Mouse (Mus musculus): ENCODE measurements at regions not wholly inside any gene's neighbourhood (a gene's known extent, or its start where the extent isn't known, plus 50 kb on each side); places are given as distances from the start of the nearest gene placed in this dataset.
A peak's percentile ranks its signal among the peaks of the same experiment; 100 is the strongest.

DNA sequence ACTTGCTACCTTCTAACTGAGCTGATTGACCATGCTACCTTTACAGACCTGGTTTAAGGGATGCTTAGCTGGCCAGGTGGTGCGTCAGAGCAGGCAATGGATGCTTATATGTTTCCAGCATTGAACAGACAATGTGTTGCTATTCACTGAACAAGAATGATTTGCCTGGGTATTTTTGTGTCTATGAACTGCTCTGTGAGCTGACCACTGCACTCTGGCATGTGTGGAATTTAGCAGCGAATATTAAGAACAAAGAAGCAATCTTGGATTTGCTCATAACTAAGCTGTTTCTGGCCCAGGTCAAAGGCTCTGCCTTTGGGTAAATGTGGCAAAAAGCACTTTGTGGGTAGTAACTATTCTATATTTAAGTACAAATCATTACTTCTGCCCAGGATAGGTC, 58.3 kb upstream of the Ccdc39 start:
- no peak for DNase-seq (ENCODE audit: low read depth, low spot score)

DNA sequence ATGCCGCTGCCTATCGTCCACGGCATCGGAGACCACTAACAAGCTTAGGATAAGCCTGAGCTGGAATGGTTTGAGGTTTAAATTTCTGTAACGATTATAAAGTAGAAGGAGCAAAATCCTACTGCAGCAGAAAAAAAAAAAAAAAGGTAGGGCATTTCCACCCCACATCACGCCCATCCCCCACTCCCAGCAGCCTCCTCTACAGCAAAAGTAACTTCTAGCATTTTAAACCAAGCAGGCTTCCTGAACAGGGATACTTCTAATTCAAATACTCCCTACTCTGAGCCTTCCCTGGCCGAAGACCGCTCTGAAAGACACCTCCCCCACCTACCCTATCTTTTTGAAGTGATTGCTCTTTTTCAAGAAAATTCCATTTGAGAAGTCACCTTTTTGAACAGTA, 59.2 kb upstream of the Ccdc39 start:
- DNase-seq (ENCODE audit: low read depth, low spot score): no peak

DNA sequence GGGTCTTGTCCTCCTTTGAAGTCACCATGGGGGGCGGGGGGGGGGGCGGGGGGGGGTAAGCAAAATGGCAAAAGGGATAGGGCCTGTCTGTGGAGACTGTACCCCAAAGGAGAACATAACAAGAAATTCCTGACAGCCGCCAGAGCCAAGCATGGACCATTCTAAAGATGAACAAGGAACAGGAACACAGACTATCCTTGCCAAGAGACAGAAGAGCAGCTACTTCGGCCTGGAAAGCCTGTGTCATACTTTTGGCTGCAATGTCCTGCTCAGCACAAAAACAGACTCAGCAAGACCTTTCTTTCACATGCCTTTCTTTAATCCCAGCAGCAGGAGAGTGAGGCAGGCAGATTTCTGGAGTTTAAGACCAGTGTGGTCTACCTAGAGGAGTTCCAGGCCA, 59.7 kb upstream of the Ccdc39 start:
- no peak for DNase-seq (ENCODE audit: low read depth, low spot score)

DNA sequence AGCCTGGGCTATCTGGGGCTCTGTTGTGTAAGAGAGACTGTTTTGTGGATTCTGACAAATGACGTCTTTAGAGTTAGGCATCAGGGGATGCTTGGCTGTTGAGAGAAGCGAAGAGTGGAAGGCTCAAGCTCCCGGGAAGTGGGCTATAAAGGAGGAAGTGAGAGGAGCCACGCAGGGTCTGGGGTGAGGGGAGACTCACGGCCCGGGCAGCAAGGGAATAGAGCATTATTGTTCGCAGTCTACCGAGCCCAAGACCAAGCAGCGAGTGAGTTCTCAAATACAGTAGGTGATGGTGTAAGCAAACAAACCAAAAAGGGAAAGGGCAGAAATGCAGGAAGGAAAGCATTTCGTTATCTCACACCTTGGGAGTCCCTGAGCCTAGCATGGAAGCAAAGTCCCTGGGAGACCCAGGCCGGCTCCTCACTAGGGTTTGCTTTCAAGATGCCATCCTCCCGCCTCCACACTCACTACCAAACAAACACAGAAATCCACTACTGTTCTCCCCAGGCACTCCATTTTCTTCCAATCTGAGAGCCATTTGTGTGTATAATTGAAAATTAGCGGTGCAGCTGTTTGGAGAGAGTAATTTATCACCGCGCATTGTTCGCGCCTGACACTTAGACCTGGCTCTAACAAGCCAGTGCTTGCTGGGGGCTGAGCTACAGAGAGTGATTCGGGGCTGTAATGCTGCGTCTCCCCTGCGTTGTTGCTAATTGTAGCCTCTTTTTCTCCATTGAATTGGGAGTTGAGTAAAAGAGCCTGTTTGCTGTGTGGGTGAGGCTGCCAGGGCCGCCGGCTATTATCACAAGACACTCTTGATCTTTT, 61.0 kb upstream of the Ccdc39 start:
- peak; percentile 49 for DNase-seq (ENCODE audit: low read depth, low spot score)

DNA sequence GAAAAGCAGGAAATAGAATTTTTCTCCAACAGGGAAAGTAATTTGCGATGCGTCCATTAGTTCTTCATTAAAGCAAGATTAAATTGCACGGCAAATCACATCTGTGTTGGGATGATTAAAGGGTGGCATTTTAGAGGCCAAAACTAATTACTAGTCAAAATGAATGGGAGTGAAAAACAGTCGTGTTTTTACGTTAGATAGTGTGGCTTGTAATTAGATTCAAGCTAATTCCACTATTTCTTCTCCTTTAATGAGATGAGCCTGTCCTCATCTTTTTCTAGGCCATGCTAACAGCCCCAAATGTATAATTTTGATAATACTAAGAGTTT, 61.5 kb upstream of the Ccdc39 start:
- no peak for DNase-seq (ENCODE audit: low read depth, low spot score)

DNA sequence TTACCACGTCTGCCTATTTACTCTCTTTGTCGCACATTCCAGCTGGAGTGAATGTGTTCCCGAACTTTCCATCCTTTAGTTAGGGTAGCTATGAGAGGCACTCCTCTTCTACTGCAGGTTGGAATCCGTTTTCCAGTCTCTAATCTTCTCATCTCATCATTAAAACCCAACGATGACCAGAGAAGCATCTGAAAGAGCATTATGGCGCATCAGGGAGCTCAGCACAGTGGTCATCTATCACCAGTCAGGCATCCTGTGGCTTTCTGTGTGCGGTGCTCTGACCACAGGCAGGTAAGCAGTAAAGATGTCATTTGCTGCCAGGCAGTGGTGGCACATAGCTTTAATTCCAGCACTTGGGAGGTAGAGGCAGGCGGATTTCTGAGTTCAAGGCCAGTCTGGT, 63.0 kb upstream of the Ccdc39 start:
- no peak for DNase-seq (ENCODE audit: low read depth, low spot score)

DNA sequence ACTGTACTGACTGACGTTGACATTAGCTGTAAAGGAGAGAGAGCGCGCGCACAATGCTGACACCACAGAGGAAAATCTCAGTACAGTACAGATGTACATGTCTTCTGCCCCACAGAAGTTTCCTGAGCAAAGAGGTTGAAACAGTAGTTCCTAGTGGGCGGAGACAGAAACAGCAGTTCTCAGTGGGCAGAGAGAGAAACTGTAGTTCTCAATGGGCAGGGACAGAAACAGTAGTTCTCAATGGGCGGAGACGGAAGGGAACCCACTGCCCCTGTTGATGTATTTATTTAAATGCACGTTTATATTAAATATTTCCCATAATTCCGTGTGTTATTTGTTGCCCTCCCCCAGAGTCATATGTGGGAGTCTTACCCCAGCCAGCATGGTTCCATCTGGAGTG, 67.4 kb upstream of the Ccdc39 start:
- no peak for DNase-seq (ENCODE audit: low read depth, low spot score)

DNA sequence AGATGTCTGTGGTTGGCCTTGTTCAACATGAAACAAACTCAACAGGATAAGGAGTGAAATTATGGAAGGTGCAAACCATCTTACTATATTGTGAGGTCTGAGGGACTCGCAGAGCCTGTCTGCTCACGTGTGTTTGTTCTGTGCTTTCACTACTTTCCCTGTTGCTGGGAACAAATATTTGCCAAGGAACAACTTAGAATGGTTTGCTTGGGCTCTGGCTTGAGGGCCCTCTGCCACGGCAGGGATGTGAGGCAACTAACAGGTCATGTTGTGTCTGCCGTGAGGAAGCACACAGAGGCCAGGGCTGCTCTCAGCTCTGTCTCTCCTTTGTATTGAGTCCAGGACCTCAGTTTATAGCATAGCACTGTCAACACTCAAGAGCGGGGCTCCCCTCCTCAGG, 69.4 kb upstream of the Ccdc39 start:
- no peak for DNase-seq (ENCODE audit: low read depth, low spot score)

DNA sequence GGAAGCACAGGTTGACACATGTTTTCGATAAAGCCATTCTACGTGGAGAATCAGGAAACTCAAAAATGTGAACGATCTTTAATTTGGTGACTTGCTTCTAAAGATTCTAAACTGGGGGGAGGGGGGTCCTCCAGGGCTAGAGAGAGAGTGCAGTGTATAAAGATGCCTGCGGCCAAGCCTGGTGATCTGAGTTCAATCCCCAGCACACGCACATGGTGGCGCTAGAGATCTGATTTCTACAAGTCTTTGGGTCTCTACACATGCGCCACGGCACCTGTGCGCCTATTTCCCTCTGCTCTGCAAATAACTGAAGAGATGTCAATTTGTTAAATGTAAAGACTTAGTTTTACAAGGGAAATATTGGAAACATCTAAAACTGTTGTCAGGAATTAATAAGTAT, 70.3 kb upstream of the Ccdc39 start:
- no peak for DNase-seq (ENCODE audit: low read depth, low spot score)

DNA sequence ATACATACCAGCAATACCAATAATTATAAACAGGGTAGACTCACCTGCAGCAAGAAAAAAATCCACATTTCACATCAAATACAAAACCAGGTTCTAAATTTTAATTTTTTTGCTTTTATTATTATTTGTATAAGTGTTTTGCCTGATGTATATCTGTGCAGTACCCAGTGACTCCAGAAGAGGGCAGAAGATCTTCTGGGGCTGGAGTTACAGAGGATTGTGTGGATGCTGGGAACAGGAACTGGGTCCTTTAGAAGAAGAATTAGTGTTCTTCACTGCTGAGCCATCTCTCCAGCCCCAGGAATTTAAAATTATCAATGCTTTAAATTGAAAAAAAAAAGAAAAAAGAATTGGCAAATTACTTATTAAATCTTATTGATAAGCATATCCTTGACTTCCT, 71.7 kb upstream of the Ccdc39 start:
- no peak for DNase-seq (ENCODE audit: low read depth, low spot score)

DNA sequence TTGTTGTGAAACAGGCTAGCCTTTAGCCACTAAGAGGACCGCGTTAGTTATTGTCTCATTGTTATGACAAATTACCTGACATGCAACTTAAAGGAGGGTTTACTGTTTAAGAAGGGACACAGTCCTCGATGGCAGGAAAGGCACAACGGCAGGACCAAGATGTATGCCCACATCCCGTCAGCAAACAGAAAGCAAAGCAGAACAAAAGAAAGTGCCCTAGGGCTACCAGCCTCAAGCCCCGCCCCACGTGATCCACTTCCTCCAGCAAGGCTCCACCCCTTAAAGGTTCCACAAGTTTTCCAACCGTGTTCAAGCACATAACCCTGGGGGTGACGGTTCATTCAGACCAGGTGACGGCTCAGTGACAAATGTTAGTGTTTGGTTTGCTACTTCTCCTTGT, 72.2 kb upstream of the Ccdc39 start:
- no peak for DNase-seq (ENCODE audit: low read depth, low spot score)

DNA sequence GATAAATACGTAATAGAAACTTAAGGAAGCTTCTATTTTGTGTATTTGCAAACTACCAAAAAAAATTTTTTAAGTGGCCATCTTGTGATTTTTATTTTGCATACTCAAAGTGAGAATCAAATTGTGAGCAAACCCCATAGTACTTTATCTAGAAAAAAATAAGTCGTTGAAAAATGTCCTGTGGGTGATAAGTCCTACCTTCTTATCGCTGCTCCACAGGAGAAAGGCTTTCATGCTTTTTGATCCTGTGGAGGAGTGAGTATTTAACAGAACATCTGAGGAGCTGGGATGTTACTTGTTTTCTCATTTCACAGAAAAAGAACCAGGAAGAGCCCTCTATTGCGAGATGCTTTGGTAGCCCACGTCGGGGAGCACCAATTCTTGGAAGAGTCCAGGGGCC, 72.7 kb upstream of the Ccdc39 start:
- no peak for DNase-seq (ENCODE audit: low read depth, low spot score)

DNA sequence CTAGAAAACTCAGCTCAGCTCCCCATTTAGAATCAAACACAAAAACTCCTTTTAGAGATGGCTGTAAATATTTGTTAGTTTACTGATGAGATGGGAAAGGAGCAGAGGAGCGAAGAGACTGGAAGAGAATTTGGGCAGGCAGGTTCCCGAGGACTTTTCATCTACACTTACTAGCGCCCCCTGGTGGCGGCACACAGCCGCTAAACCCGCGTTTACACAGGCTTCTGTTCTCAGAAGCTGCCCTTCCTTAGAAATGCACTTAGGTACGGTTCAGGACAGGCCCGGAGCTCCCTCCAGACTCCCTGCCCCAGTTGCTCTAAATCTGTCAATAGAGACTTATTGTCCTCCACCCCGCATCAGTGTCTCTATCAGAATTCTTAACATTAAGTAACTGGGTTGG, 74.7 kb upstream of the Ccdc39 start:
- no peak for DNase-seq (ENCODE audit: low read depth, low spot score)

DNA sequence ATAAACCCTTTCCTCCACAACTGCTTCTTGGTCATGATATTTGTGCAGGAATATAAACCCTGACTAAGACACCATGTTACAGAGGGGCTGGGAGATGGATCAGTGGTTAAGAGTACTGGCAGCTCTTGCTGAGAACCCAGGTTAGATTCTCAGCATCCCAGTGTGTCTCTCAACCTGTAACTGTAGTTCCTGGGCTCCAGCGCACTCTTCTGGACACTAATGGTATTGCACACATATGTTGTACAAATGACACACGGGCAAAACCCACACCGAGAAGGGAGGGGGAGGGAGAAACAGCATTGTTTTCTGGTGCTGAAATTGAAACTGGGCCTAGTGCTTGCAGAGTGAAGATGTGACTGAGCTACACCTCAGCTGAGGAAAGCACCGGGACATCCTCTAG, 81.0 kb upstream of the Ccdc39 start:
- no peak for DNase-seq (ENCODE audit: low read depth, low spot score)

DNA sequence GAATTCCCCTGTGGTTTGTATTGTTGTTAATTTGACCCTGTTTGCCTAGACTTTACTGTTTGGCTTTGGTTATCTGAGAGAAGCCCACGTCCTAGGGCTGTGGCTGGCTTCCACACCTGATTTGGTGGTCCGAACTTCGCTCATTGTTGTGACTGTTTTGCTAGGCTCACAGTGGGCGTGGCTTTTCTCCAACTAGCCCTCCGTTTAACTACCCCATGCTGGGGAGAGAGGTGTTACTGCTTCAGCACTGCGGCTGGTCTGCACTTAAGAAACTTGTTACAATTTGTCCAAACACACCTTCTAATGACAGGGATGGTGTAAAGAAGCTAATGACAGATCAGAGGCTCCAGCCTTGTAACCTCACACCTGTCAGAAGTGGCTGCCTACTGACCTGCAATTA, 64.7 kb upstream of the Fxr1 start:
- DNase-seq (ENCODE audit: low read depth, low spot score): no peak

DNA sequence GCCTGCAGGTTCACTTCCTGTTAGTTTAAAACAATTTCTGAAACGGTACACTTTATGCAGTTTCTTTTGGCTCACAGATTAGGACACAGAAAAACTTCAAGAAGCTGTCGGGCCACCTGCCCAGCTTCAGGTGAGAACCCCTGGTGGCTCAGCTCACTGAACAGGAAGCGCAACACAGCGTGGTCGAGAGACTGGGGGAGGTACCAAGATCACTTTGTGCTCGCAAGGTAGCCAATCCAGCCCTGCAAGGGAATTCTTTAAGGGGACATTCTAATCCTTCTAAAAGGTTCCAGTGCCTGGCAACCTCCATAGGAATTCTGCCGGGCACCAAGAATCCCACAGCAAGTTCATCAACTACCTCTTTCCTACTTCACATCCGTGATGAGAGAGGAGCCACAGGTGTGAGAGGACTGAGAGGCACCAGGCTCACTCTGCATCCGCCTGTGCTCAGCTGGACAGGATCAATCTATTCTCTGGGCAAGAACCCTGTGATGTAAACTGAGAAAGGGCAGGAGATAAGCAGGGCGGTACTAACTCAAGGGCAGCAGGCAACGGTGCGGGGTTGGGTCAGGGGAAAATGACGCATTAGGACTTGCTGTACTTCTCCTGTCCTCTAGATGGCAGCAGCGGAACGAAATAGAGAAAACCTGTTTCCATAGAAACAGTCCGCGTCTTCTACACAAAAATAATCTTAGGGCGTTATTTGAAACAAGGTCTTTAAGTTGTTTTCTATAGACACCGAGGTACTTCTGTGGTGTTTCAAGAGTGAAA, 63.7 kb upstream of the Fxr1 start:
- DNase-seq (ENCODE audit: low read depth, low spot score): peak; percentile 34

DNA sequence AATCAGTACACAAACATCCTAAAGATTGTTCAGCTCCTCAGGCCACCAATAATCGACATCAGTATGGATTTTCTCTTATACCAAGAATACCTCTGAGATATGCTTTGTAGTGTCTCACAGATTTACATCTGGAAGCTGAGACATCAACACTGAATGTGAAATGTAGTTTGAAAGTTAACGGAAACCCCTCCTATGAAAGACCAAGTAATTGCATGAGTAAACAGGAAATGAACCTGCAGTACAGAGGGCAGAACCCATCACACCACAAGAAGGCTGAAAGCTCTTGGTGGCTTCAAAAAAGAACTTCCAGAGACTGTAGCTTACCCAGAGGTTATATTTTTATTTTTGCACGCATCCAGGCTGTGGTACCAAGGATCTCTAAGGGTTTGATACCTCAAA, 63.1 kb upstream of the Fxr1 start:
- DNase-seq (ENCODE audit: low read depth, low spot score): no peak

DNA sequence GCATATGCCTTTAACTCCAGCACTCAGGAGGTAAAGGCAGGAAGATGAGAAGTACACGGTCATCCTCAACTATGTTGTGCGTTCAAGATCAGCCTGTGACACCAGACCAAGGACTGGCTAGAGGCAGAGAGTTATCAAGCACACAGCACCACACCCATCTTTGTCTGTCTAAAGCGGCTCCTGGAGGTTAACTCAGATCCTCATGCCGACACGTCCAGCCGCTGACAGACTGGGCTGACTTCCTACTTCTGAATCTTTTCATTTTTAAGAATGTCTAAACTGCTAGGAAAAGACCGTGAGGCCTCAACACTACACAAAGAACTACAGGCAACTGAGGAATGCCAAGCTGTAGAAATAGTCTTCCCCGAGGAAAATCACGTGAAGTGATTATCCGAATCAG, 62.1 kb upstream of the Fxr1 start:
- DNase-seq (ENCODE audit: low read depth, low spot score): no peak

DNA sequence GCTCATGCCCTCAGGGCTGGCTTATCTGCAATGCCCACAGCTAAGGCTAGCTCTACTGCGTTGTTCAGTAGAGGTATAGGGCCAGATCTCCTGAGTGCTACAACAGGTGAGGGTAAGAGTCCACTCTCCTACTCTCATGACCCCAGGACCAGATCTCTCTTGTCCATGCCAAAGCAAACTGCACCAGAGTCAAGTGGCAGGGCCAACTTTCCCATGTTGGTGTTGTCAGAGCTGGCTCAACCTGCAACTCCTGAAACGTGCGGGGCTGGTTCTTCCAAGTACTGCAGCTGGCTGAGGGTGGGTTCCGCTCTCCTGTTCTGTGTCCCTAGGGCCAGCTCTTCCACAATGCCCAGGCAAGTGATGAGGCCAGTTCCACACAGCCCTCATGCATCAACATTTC, 61.5 kb upstream of the Fxr1 start:
- no peak for DNase-seq (ENCODE audit: low read depth, low spot score)

DNA sequence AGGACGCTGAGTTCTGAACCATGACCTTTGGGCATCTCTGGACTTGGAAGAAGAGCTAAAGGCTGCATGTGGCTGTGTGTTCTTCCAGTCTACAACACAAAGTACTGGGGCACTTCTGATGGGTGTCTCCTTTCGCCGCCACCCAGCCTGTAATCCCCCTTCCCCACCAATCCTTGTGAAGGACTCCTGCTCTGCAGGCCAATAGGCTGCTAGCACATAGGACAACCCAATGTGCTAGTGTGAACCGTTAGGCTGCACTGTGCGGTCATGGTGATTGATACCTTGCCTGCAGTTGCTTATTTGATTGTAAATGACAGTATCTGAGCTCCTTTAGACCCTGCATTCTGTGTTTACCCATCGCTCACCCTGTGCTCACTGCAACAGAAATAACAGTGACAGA, 59.5 kb upstream of the Fxr1 start:
- DNase-seq (ENCODE audit: low read depth, low spot score): no peak

DNA sequence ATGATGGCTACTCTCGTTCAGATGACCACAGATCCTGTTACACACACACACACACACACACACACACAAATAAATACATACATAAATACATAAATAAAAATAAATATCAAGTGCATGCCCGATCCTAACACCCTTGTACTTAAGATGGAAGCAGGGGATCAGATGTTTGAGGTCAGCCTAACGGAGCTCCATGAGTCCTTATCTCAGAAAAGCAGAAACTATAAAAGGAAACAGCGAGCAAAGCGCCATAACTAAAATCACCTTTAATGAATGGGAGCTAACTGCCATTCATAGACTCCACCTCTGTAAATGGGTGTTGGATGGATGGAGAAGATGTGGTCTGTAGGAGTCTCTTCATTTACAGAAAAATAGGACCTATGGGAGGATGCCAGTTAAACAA, 56.8 kb upstream of the Fxr1 start:
- DNase-seq (ENCODE audit: low read depth, low spot score): no peak

DNA sequence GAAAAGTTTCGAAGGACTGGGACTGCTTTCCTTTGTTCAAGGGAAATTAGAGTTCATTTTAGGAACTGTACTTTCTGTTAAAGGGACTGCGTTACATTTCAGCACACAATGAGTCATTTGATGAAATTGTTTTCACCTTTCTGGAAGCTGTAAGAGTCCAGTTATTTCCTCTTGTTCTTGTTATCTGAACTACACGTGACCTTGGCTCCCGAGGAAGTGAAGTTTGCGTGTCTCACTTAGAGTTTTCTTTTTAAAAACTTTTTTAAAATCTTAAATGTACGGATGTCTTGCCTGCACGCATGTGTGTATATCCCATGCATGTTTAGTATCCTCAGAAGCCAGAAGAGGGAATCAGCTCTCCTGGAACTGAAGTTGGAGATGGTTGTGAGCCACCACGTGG, 52.6 kb upstream of the Fxr1 start:
- no peak for DNase-seq (ENCODE audit: low read depth, low spot score)
